Mouse (Mus musculus) heart, embryonic 13.5 days (tissue): ENCODE results near the gene Mmel1. TPM values are rescaled to one million over a fixed set of nuclear protein-coding genes. Genes with fewer than 3 reads are reported as not detected.

Experiments
- ATAC-seq: fragments of 200-750 bp; cut with Nextera tagmentation; 2 replicates; pipeline ENCODE4 v1.8.0; 2017; ENCODE audit warnings: moderate TSS enrichment; ENCODE audit not compliant: insufficient number of reproducible peaks, low FRiP score, low TSS enrichment; ENCODE audit errors: extremely low read depth
- H3K27ac ChIP-seq: fragments of 300-500 bp; sonication (generic); replicated peaks from 2 replicates; pipeline ENCODE4 v1.5.1; 2015; ENCODE audit warnings: moderate library complexity, mild to moderate bottlenecking, inconsistent platforms
- H3K27me3 ChIP-seq: fragments of 300-500 bp; sonication (generic); replicated peaks from 2 replicates; pipeline ENCODE4 v1.6.1; 2015; ENCODE audit warnings: mild to moderate bottlenecking, inconsistent platforms
- H3K36me3 ChIP-seq: fragments of 300-500 bp; sonication (generic); 2 replicates; pipeline ENCODE4 v1.6.1; 2015; ENCODE audit warnings: mild to moderate bottlenecking, inconsistent platforms
- H3K4me1 ChIP-seq: fragments of 300-500 bp; sonication (generic); 2 replicates; pipeline ENCODE4 v1.6.1; 2015; ENCODE audit warnings: inconsistent platforms
- H3K4me2 ChIP-seq: fragments of 300-500 bp; sonication (generic); 2 replicates; pipeline ENCODE4 v1.6.1; 2015; ENCODE audit warnings: inconsistent platforms, mild to moderate bottlenecking, moderate library complexity
- H3K4me3 ChIP-seq: fragments of 300-500 bp; sonication (generic); 2 replicates; pipeline ENCODE4 v1.5.1; 2015; ENCODE audit warnings: moderate library complexity, mild to moderate bottlenecking, inconsistent platforms
- H3K9ac ChIP-seq: fragments of 300-500 bp; sonication (generic); 2 replicates; pipeline ENCODE4 v1.6.1; 2015; ENCODE audit warnings: inconsistent platforms, mild to moderate bottlenecking, moderate library complexity
- H3K9me3 ChIP-seq: fragments of 300-500 bp; sonication (generic); 2 replicates; pipeline ENCODE4 v1.6.1; 2016; ENCODE audit warnings: inconsistent platforms
- WGBS: fragments of 180-500 bp; shearing (Covaris S2); methylation state at CpG from one replicate; pipeline ENCODE4 v1.1.7; 2015; ENCODE audit warnings: mixed read lengths; 5-methylcytosine and 5-hydroxymethylcytosine counted together
- polyA plus RNA-seq: library from polyadenylated mRNA; unstranded; fragments of >200 nt; fragmentation: Nextera tagmentation; extraction: Ambion mirVana; gene quantifications from 2 replicates; pipeline ENCODE4 v1.2.1, GENCODE M21; 2015

Gene Mmel1
- polyA plus RNA-seq, 1 experiment from 2014 or later = 0.51 TPM

DNA sequence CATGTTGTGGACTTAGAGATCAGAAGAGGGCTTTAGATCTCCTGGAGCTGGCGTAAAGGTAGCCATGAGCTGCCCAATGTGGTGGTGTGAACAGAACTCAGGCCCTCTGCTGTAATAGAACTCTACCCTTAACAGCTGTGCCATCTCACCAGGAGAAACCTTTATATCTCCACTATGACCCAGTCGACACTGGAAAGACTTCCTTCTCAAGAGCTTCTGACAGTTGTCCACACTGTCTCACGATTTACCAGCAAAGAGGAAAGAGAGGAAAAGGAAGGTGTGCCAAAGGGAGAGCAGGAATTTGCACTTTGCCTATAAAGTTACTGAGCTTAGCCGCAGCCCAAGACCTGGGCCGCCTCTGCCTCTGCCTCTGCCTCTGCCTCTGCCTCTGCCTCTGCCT, 72.4 kb downstream of the Mmel1 start:
- H3K27ac ChIP-seq = no peak overlapping the region
- H3K27me3 ChIP-seq = peaks cover 16% of the 10 kb centered on the region
- no peaks in the 10 kb centered on the region for H3K36me3 ChIP-seq
- H3K4me2 ChIP-seq = no peak overlapping the region
- H3K4me1 ChIP-seq = peaks cover 15% of the 10 kb centered on the region
- no peak overlapping the region for H3K9ac ChIP-seq
- no peak overlapping the region for H3K4me3 ChIP-seq
- ATAC-seq = no peak
- WGBS = 72% methylated on average over 5 of the region's 5 CpGs
- H3K9me3 ChIP-seq = no peaks in the 10 kb centered on the region

DNA sequence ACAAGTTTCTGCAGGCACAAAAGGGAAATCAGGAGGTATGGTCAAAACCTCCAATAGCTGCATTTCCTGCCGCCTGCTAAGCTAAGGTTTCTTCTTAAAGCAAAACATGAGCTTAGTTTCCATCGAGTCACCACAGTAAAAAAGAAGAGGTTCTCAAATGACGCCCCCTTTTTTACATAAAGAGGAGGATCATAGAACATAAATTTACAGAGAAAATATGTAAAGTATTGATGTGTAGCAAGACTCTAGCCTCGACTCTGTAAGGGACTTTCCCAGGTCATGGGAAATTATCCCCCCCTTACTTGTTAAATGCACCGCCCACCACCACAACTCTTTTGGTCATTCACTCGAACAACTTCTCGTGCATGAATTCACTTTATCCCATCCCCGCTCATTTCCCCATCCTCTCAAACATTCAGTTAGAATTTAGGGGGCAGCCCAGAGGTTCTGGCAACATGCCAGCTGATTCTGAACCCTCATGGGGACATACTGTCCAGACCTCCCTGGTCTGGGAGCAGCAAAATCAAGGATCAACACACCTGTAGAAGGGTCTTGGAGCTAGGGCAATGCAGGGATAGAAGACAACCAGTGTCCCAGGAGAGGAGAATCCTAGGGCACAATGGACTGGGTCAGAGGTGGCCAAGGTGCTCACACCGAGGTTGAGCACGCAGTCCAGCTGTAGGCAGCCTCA, 73.4 kb downstream of the Mmel1 start:
- Histone ChIP-seq H3K27me3 (peaks cover 16% of the 10 kb centered on the region), H3K36me3 (no peaks in the 10 kb centered on the region), H3K27ac (no peak overlapping the region), H3K9ac (no peak overlapping the region), H3K4me1 (peaks cover 15% of the 10 kb centered on the region), H3K9me3 (no peaks in the 10 kb centered on the region), H3K4me3 (no peak overlapping the region), H3K4me2 (no peak overlapping the region)
- WGBS = 74% methylated on average over 10 of the region's 10 CpGs
- ATAC-seq = no peak

DNA sequence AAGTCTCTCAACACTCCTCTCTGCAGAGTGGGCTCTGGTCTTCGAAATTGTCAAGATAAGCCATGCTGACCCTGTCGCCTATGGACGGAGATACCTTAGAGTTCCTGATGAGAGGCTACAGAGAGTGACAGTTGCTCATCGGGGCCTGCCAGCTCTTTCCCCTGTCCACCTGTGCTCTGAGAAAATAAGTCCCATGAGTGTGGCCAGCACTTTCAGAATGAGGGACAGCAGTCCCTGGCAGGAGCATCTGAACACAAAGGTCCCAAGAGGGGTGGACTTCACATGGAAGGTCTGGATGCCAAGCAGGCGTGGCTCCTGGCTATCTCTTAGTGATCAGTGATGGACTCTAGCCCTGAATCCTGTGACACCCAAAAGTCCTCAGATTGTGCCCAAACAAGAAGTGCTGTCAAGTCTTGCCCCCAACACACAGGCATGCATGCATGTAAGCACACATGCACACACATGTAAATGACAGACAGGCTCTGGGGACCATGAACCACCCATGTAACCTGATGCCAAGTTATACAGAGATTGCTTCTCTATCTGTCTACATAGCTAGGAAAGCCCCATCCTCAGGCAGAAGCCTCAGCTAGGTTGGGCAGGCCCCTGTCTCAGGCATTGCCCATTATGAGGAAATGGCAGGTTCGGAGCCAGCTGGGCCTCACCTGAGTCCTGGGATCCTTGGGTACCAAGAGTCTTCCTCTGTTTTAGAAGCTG, 74.1 kb downstream of the Mmel1 start:
- Histone ChIP-seq H3K9me3 (no peaks in the 10 kb centered on the region), H3K4me1 (peaks cover 15% of the 10 kb centered on the region), H3K4me2 (no peak overlapping the region), H3K27ac (no peak overlapping the region), H3K27me3 (peaks cover 23% of the 10 kb centered on the region), H3K9ac (no peak overlapping the region), H3K36me3 (no peaks in the 10 kb centered on the region), H3K4me3 (no peak overlapping the region)
- WGBS = 61% methylated on average over 6 of the region's 6 CpGs
- no peak for ATAC-seq

DNA sequence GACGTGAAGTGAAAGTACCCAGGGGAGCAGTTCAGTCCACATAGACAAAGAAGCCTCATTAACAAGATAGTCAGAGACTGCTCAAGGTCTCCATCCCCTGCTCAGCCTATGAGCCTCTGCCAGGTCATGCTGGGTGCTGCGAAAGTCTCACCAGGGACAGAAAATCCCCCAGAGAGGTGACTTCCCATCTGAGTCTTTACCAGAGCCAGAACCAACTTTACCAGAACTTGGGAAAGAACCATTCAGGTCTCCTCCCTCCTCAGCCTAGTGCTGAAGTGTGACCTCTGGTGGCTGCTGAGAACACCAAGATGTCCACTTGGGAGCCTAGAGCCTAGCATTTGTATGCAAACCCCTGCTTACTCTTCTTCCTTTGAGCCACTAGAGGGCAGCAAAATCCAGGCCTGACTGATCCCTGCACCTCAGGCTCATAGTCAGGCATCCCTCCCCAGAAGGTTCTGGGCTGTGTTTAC, 74.8 kb downstream of the Mmel1 start:
- no peak overlapping the region for H3K4me2 ChIP-seq
- H3K4me1 ChIP-seq = peaks cover 15% of the 10 kb centered on the region
- H3K4me3 ChIP-seq = no peak overlapping the region
- no peak overlapping the region for H3K9ac ChIP-seq
- peak; percentile 37; the same call in 1 of the 2 replicates for ATAC-seq
- H3K9me3 ChIP-seq = no peaks in the 10 kb centered on the region
- H3K27ac ChIP-seq = no peak overlapping the region
- WGBS = 13% methylated on average over 2 of the region's 2 CpGs
- no peaks in the 10 kb centered on the region for H3K36me3 ChIP-seq
- H3K27me3 ChIP-seq = peaks cover 29% of the 10 kb centered on the region

Other genes with a start within 250 kb of the Mmel1 start
- gene Prdm16, start 232.7 kb upstream of the Mmel1 start, polyA plus RNA-seq = 15.3 and 19.3 TPM in 2 replicates
- gene Actrt2, start 201.7 kb upstream of the Mmel1 start, polyA plus RNA-seq = not detected in 2 replicates
- gene Ttc34, start 32.1 kb upstream of the Mmel1 start, polyA plus RNA-seq = 0.57 TPM in 2 replicates
- gene Fam213b, start 29.6 kb downstream of the Mmel1 start, polyA plus RNA-seq = 42.5 and 48.8 TPM in 2 replicates
- 2.1 and 2.6 TPM in 2 replicates for gene Tnfrsf14, start 59.0 kb downstream of the Mmel1 start, polyA plus RNA-seq
- 0.31 and 0.45 TPM in 2 replicates for gene Hes5, start 91.3 kb downstream of the Mmel1 start, polyA plus RNA-seq
- 40.6 and 42.6 TPM in 2 replicates for gene Pank4, start 94.5 kb downstream of the Mmel1 start, polyA plus RNA-seq
- 0.51 and 0.53 TPM in 2 replicates for gene Plch2, start 187.2 kb downstream of the Mmel1 start, polyA plus RNA-seq
- gene Pex10, start 197.4 kb downstream of the Mmel1 start, polyA plus RNA-seq = 16.6 and 16.8 TPM in 2 replicates
- gene Rer1, start 216.8 kb downstream of the Mmel1 start, polyA plus RNA-seq = 114 and 126 TPM in 2 replicates
- gene Morn1, start 217.0 kb downstream of the Mmel1 start, polyA plus RNA-seq = 2.1 and 2.3 TPM in 2 replicates